Mouse (Mus musculus): ENCODE measurements at regions not wholly inside any gene's neighbourhood (a gene's known extent, or its start where the extent isn't known, plus 50 kb on each side); places are given as distances from the start of the nearest gene placed in this dataset.

GRCm38 (mm10) chr7:82119266-82119665 is 54.4 kb upstream of the Sh3gl3 start:
- H3K4me3 ChIP-seq (replicated peaks; ENCODE audit: low read length): no peak overlapping the region
- H3K27ac ChIP-seq: no peak overlapping the region
- no peaks in the 10 kb centered on the region for H3K36me3 ChIP-seq (replicated peaks; ENCODE audit: control insufficient read depth, insufficient read depth)
- H3K27me3 ChIP-seq (ENCODE audit: control insufficient read depth, insufficient read depth, low read length): no peaks in the 10 kb centered on the region
- no peaks in the 10 kb centered on the region for H3K9me3 ChIP-seq (ENCODE audit: control insufficient read depth, low read length)
- peak; percentile 94 for DNase-seq (ENCODE audit: low spot score)
- WGBS: 17% methylated on average over 2 of the region's 2 CpGs
- H3K4me1 ChIP-seq (replicated peaks; ENCODE audit: control insufficient read depth, insufficient read depth, low read length): no peaks in the 10 kb centered on the region
- ATAC-seq (ENCODE audit: low FRiP score): peak; percentile 74; the same call in 1 of the 2 replicates
- no peak overlapping the region for H3K9ac ChIP-seq
- no peak overlapping the region for H3K4me2 ChIP-seq (replicated peaks)

DNA sequence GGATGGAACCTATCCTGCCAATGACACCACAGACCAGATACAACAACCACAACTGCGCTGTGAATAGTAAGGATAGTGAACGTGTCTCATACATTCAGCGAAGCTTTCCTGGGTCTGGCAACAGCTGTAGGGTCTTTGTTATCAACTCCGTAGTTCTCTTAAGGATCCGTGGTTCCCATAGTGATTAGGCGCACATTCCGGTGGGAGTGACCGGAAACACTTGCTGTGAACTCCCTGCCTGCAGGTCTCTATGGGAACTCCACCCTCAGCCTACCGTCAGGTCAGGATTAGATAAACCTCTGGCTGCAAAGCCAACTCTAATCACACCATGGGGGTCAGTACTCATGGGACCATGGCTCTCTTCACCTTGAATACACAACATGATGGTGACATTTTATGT is 53.8 kb upstream of the Sh3gl3 start:
- WGBS: 44% methylated on average over 9 of the region's 9 CpGs
- DNase-seq (ENCODE audit: low spot score) (no peak), ATAC-seq (ENCODE audit: low FRiP score) (no peak)
- Histone ChIP-seq H3K4me2 (replicated peaks) (no peak overlapping the region), H3K9me3 (ENCODE audit: control insufficient read depth, low read length) (no peaks in the 10 kb centered on the region), H3K27me3 (ENCODE audit: control insufficient read depth, insufficient read depth, low read length) (no peaks in the 10 kb centered on the region), H3K9ac (no peak overlapping the region), H3K27ac (no peak overlapping the region), H3K4me1 (replicated peaks; ENCODE audit: control insufficient read depth, insufficient read depth, low read length) (no peaks in the 10 kb centered on the region), H3K36me3 (replicated peaks; ENCODE audit: control insufficient read depth, insufficient read depth) (no peaks in the 10 kb centered on the region), H3K4me3 (replicated peaks; ENCODE audit: low read length) (no peak overlapping the region)

DNA sequence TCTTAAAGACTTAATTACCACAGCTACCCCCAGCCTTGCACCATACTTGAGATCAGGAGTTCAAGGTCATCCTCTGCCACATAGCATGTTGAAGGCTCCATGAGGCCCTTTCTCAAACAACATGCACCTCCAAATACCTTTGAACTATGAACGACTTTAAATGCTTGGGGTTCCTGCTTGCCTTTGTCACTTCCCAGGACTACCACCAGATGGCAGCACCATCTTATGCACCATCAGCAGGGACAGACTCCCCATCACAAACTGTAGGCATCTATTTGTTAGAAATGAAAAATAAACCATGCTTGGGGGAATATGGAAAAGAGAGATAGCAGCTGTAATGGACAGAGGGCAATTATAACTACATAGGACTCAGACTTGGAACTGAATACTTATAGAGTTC is 51.9 kb upstream of the Sh3gl3 start:
- H3K9me3 ChIP-seq (ENCODE audit: control insufficient read depth, low read length): no peaks in the 10 kb centered on the region
- H3K4me2 ChIP-seq (replicated peaks): no peak overlapping the region
- H3K9ac ChIP-seq: no peak overlapping the region
- 9% methylated on average over 1 of the region's 1 CpGs for WGBS
- no peaks in the 10 kb centered on the region for H3K27me3 ChIP-seq (ENCODE audit: control insufficient read depth, insufficient read depth, low read length)
- H3K4me3 ChIP-seq (replicated peaks; ENCODE audit: low read length): no peak overlapping the region
- H3K36me3 ChIP-seq (replicated peaks; ENCODE audit: control insufficient read depth, insufficient read depth): no peaks in the 10 kb centered on the region
- peak; percentile 79 for DNase-seq (ENCODE audit: low spot score)
- H3K4me1 ChIP-seq (replicated peaks; ENCODE audit: control insufficient read depth, insufficient read depth, low read length): no peaks in the 10 kb centered on the region
- no peak; the same call in 1 of the 2 replicates for ATAC-seq (ENCODE audit: low FRiP score)
- no peak overlapping the region for H3K27ac ChIP-seq
